Mouse (Mus musculus) adrenal gland, postnatal 14 days (tissue): ENCODE results near the gene Map3k6. TPM values are rescaled to one million over a fixed set of nuclear protein-coding genes. Genes with fewer than 3 reads are reported as not detected.

Experiments
- DNase-seq: peaks from one replicate; pipeline ENCODE4 v3.0.0; 2021; ENCODE audit warnings: mixed read lengths
- total RNA-seq: library from RNA; stranded (reverse); gene quantifications from 2 replicates; pipeline ENCODE4 v1.2.3, GENCODE M21; 2021

Gene Map3k6
- total RNA-seq, 1 experiment from 2014 or later = 35.3 TPM

DNA sequence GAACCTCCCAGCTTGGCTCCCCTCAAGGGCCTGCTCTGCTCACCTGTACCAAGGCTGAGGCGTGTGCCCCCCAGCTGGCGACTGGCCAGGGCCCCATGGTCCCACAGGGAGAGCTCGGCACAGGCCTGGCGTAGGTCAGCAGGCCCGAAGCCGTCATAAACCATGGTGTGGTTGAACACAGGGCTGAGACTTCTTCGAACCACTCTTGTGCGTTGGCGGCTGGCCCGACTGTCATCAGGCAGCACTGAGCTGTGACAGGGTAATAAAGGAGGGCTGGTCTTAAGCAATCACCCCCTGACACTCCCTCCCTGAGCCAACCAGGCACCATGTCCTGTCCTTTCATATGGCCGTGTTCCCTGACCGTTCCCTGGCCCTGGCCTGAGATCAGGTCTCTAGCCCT is 12.8 kb downstream of the Map3k6 start:
- DNase-seq = peak; percentile 59

DNA sequence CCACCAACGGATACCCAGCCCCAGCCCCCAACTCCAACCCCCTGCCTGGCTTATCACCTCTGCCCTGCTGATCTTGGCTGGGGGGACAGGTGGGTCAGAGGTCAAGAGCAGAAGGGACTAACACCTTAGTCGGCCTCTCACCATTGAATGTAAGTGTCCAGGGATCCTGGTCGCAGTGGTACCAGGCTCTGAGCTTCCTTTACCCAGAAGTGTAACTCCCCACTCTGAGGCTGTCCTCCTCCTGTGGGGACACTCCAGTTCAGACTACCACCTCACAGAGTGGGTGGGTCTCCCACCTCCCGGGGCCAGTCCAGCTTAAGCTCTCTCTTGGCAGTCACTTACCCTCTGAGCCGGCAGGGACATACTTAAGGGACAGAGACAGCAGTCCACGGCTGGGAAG is 14.8 kb downstream of the Map3k6 start:
- DNase-seq = no peak

DNA sequence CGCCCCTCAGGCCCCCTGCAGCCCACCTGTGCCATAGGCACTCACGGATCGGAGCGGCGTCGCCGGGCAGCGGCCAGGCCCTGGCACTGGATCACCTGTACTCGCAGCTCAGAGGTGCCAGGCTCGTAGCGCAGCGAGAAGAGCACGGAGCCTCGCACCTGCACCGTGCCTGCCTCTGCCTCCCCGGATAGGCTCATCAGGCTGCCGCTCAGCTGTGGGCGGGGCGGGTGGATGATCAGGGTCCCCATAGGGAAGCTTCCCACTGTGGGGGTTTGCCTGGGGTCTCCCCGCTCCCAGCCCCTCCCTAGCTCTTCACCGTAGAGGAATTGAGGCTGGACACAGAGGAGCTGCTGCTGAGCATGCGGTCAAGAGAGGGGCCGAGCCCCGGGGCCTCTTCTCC is 16.2 kb downstream of the Map3k6 start:
- DNase-seq = no peak

DNA sequence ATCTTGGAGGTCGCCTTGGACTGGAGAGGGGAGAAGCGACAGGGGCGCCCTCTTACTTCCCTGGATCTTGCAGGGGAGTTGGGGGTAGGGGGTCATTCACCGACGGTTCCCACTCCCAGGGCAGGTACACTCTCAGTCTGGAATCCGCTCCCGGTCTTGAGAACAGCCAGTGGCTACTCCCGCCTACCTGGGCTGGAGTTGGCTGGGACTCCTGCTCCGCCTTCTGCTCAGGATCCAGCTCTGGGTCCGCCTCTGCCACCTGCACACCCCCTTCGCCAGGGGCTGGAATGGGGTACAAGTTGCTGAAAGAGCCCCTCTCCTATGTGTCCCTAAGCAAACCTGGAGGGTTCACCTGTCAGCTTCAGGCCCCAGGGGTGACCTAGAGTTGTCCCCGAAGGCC is 16.6 kb downstream of the Map3k6 start:
- no peak for DNase-seq

DNA sequence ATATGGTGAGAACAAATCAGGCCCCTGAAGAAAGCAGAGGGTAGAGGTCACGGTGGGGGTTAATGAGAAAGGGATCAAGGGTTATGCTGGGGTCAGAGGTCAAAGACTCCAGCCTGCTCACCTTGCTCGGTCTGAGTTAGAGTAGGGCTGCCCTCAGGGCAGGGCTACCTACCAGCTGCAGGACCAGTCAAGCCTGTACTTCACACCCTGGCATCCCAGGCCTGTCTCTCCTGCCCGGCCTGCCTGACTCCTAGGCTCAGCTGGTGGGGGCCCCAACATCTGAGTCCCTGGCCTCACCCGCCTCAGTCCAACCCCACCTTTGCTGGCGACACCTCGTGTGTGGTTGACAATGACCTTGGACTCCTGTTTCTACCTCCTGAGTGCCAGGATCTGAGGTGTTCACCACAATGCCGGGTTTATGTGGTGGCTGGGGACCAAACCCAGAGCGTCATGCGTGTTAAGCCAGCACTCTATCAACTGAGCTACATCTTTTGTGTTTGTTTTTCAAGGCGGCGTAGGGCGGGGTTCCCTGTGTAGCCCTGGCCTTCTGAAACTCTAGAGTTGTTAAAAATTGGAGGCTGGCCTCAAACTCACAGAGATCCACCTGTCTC is 17.3 kb downstream of the Map3k6 start:
- DNase-seq = no peak

DNA sequence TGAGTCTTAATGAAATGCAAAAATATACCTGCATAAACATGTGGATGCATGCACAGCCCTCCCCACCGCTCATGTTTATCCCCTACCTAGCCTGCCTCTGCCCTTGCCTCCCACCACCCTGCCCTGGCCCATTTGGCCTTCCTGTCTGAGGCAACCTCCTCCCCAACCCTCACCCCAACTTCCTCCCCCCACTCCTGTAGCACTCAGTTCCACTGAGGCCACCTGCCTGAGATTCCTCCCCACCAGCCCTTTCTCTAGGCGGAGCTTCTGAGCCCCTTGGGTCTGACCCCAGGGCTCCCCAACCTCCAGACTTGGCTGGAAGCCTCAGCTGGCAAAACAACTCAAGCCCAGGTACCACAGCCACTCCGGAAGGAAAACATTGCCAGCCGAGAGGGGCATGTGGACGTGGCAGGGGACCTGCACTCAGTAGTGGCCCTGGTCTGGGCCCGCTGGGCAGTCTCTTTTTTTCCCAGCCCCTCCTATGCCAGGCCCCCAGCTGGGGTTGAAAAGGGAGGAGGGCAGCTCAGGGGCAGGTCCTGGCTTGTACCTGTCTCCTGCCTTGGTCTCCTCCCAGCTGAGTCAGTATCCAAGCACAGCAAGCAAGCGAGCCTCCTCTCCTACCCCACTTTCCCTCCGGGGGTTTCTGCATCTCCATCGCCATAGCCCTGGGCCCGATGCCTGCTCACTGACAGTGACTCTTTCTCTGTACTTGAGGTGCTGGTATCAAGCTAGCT is 21.2 kb downstream of the Map3k6 start:
- no peak for DNase-seq

DNA sequence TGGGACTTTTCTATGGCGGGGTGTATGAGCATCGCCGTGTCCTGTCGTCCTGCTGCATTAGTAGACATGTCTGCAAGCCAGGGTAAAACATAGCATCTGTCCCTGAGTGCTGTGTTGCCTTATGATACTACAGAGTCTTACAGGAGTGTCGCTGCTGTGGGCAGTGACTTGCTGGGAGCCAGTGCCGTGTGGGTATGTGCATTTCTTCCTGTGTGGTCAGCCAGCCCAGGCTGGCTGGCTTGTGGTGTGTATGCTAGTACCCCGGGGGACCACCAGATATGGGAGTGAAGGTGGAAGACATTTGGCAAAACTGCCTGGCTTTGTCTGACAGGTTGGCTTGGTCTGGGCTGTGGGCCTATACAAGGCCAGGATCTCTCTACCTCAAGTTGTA is 21.8 kb downstream of the Map3k6 start:
- no peak for DNase-seq

DNA sequence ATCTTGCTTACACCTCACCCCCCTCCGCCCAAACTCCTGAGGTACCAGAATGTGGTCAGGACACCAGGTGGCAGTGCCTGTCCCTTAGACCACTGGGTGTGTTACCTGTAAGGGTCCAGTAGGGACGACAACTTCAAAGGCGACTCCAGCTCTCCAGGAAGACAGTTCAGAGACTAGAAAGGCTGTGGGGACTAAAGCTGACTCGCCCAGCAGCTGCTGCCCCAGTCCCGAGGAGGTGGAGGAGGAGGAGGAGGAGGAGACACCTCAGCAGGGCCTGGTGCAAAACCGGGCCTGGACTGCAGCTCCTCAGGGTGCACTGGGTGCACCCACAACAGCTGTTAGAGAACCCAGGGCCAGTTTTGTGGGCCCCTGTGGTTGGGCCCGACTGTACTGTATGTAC is 22.3 kb downstream of the Map3k6 start, which contains the start of gene Sytl1:
Gene Sytl1, minus strand, starts transcription at position 232 of the 400 bp plus-strand sequence.
- DNase-seq = no peak

DNA sequence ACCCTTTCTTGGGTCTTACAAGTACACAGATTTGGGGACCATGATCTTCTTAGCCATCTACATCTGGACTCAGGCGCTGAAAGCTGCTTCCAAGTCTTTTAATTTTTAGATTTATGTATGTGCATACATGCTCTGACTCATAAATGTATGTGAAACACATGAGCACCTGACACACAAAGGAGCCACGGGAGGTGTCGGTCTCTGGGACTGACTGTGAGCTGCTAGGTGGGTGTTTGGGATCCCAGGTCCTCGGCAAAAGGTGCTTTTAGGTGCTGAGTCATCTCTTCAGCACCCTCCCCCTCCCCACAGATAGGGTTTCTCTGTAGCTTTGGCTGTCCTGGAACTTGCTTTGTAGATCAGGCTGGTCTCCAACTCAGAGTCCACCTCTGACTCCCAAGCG is 23.1 kb downstream of the Map3k6 start:
- no peak for DNase-seq

DNA sequence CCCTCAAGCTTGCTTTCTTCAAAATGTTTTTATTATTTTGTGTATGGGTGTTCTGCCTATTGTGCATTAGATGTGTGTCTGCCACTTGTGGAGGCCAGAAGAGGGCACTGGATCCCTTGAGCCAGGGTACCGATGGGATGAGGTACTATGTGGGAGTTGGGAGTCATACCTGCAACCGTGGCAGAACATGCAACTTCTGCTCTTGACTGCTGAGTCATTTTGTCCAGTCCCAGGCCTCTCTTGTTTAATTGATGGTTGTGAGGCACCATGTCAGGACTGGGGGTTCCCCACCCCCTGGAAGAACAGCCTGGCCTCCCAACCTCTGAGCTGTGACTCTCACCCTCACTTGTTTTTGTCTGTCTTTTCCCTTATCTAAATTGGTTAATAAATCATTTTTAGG is 23.9 kb downstream of the Map3k6 start:
- DNase-seq = no peak

DNA sequence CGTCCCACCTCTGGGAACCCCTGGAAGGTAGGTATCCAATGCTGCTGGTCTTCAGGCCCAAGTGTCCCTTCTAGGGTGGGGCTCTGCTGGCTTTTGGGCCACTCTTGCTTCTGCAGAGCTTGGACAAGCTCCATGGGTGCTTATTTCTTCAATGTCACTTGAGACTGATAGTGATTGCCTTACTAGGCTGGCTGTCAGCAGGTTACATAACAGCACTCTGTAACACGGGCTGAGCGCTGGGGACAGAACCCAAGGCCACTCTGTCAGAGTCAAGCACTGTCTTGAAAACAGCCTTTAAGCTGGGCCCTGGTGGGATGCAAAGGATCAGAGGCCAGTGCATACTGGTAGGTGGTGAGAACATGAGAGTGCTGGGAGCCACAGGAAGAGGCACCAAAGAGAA is 24.7 kb downstream of the Map3k6 start:
- DNase-seq = peak; percentile 75

DNA sequence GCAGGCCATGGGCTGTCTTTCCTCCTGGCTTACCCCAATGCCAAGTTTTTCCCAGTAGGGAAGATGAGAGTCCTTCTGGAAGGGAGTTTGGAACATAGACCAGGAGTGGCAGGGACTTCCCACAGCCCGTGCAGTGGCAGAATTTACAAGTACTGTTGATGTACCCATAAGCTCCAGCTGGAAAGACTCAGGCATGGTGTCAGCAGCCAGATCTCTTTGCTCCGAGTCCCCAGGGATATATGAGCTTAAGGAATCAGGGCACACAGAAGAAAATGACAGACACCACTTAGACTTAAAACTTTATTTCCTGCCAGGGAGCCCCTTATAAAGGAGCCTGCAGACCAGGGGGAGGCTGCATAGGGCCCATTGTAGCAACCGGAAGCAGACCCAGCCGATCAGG is 25.1 kb downstream of the Map3k6 start:
- no peak for DNase-seq

DNA sequence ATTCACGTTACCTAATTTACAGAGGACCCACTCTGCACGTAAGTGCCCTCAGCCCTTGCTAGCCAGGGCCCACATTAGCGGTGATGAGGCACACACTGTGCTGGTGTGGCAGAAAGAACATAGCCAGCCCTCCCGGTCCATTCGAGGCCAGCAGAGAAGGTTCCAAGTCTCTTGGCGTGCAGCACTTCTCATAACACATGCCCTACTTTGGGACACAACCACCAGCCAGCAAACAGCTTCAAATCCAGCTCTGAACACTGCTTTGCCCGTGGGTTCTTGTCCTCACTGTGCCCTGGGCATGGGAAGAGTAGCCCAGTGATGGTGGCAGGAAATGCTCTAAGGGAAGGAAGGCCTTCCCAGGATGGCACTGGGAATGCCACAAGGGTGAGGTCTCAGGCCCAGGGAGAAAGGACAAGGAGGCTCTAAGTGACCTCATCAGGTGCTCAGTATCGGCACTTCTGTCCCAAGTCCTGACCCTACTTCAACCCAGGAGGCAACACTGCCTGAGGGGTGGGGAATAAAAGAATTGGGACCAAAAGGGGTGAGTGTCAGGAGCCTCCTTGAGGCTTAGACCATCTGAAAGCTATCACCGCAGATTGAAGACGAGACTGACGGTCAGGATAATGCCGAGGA is 25.7 kb downstream of the Map3k6 start:
- DNase-seq = no peak

DNA sequence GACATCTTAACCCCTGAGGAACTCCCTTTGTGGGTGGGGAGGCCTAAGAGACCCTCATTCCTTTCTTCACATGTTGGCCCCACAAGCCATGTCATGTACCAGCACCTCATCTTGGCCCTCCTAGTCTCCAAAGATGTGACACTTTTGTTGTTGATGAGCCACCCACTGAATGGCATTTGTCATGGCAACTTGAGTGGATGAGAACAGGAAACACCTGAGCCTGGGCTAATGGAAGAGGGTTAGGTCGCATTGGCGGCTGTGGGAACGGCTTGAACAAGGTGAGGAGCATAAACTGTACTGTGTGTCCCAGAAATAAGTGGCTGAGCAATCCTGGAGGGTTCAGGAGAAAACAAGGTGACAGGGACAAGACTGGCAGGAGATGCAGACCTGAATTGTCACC is 28.3 kb downstream of the Map3k6 start:
- no peak for DNase-seq

DNA sequence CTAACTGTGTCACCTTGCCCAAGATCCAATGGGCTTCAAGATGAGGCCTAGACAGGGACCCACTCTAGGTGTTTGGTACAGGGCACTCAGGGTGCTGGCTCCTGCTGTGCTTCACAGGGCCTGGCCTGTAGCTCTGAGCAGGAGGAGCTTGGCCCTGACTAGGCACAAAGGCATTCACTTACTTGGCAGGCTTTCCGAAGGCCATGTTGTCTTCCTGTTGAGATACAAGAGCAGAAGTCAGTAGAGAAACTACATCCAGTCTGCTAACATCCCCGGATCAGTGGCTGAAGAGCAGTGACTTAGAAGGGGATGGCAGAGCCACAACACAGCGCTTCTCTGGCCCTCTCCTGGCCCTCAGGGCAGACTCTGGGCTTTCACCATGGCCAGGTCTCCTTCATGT is 29.0 kb downstream of the Map3k6 start:
- DNase-seq = peak; percentile 83

DNA sequence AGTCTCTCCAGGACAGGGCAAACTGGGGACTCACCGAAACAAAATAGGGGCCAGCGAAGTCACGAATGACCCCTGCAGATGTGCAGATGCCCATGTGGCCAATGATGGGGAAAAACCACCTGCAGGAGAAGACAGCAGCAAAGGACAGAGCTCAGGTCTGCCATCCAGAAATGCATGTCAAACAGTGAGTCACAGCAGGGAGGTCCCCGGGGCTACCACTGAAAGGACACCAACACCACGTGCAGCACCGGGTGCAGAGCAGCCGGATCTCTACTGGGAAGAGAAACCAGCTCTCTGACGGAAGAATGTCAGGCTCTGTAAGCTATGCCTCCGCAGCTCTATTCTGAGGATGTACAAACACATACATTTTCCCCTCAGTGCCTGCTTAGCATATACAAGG is 30.3 kb downstream of the Map3k6 start:
- DNase-seq = peak; percentile 62

DNA sequence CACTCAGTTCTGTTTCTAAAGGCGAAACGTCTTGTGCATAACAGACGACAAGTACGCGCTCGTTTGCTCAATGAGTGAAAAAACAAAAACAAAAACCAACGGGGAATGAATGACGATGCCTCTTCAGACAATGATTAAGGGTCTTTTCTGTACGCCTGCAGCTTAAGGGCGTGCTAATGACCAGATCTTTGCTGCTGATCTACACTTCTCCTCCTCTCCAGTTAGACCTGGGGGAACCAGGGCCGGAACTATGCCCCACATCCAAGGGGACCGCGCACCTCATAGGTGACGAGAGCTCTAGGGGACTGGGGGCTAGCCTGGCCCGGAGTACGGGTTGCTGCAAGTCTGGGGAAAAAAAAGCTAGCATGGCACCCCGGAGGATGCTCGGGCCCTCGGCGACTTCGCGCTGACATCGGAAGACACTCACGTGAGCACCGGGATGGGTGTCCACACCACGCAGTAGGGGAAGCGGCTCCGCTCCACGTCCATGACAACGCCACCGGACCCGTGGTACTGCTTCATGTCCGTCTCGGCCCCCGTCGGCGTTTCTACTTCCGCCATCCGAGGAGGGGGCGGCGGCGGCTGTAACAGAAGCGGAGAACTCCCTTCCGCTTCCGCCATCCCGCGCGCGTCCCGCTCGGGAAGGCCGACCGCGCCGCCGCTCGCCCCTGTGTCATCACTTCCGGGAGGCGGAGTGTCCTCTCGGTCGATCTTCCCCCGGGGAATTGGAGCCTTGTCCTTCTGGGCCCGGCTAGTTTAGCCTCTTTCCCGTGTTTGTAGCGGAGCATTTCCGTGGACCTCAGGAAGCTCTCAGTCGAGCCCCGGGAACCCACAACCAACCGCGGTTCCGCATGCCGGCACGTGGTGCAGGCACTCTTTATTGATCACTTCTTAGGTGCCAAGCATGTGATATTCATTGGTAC is 36.7 kb downstream of the Map3k6 start, which contains the start of gene Tmem222:
Gene Tmem222, minus strand, starts transcription at position 689 of the 923 bp plus-strand sequence.
- DNase-seq = peak; percentile 97

DNA sequence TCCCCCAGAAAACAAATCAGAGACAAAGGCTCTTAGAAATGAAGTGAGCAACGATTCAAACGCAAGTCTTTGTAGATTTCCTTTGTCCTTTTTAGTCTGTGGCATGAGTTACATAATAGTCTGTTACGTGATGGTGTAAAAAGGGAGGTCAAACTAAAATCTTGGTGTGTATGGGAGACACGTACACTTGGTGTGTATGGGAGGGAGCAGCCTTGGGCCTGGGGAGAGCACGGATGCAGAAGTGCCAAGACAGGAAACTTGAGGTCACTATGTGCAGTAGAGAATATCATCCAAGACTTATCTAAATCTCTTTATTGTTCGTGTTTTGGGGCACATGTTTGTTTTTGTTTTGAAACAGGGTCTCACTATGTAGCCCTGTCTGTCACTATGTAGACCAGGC is 37.4 kb downstream of the Map3k6 start:
- peak; percentile 13 for DNase-seq

DNA sequence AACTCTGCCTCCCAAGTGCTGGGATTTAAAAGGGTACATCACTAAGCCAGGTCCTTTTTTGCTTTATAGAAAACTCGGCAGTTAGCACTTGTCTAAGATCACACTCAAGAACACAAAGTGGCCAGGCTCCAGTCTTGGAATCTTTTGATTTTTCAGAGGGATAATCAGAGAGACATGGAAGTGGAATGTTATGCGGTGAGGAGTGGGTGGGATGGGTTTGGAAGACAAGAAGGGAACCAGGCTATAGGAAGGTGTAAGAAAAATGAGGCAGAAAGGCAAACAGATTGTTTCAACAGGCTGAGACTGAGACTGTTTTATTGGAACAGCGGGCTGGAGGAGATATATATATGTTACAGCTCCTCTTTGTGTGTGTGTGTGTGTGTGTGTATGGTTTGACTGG is 37.9 kb downstream of the Map3k6 start:
- DNase-seq = peak; percentile 2

DNA sequence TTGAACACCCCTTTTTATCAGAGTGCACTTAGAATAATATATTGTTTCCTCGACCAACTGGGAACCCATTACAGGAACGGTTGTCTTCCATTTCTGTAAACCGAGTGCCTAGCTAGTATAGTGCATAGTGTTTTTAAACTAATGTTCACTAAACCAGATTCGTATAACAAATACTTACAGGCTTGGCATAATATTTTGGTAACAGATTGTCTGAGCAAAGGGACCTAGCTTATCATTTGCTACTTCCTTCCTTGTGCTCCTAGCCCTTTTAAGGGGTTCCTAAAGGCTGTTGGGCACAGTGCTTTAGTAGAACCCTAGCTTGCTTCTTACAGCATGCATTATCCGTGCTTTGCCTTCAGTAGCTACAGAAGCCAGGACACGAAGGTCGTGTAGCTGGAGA is 40.9 kb downstream of the Map3k6 start:
- no peak for DNase-seq

DNA sequence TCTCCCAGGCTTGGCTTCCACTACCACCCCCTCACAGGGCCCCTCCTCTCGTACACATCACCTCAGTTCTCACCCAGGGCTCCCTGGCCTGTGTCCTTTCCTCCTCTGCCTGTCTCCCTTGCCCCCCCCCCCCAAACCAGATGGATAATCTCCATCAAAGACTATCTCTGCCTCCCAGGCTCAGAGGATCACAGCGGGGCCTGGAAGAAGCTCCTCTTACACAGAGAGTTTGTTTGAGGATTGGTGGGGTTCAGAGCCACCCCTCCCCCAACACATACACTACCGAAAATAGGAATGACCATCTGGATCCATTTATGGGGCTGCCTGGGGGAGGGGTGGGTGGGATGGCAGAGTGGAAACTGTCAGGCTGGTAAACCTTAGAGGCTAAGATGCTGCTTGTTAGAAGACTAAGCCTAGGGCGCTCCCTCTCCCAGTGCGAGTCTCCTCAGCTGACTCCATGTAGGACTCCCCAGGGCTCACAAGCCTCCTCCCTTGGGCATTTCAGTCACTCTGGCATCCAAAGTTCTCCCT is 41.4 kb downstream of the Map3k6 start:
- DNase-seq = peak; percentile 48

DNA sequence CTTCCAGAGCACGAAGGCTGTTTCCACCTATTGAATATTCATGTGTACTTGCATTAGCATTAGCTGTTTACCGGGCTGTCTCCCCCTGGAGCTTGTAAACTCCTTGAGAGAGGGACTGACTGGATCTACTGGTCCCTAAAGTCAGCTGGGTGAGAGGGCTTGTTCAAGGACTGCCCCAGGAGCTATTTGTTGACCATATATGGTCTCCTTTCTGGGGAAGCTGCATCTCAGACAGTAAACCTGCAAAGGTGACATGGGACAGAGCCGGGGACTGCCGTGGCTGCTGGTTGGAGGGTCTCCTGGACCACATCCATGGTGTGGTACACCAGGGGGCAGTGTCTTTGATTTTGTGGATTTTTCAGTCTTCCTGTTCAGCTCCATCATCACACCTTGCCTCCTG is 42.0 kb downstream of the Map3k6 start:
- DNase-seq = no peak
